Mouse (Mus musculus) CH12.LX (cell line): Measurements from ENCODE around the gene Zfp62. TPM values are rescaled to one million over a fixed set of nuclear protein-coding genes. Genes with fewer than 3 reads are reported as not detected.
A peak's percentile ranks its signal among the peaks of the same experiment; 100 is the strongest.

Experiments used
- DNase-seq: peaks from one replicate; pipeline ENCODE4 v3.0.0-alpha.2; 2013; ENCODE audit errors: extremely low read depth
- H3K27ac ChIP-seq: 2 replicates; pipeline ENCODE4 v1.5.1; 2012; ENCODE audit warnings: low read depth, mild to moderate bottlenecking, control low read depth, moderate library complexity; ENCODE audit not compliant: insufficient read depth
- H3K27me3 ChIP-seq: replicated peaks from 2 replicates; pipeline ENCODE3; 2012; ENCODE audit warnings: inconsistent platforms
- H3K36me3 ChIP-seq, 2 experiments: replicated peaks in 1 of 2; 2 replicates each; pipeline versions ENCODE3 to v1.6.1; 2012; ENCODE audit warnings: inconsistent platforms in 1 of 2, low read length in 1 of 2, mild to moderate bottlenecking in 1 of 2, mixed read lengths in 1 of 2, moderate library complexity in 1 of 2; ENCODE audit not compliant: control insufficient read depth in 1 of 2, insufficient read depth in 1 of 2
- H3K4me1 ChIP-seq, 2 experiments: 2 replicates each; pipeline ENCODE4 v1.6.1; 2012; ENCODE audit warnings: inconsistent platforms in 1 of 2, moderate library complexity in 1 of 2; ENCODE audit not compliant: insufficient read depth in 2 of 2, control insufficient read depth in 1 of 2
- H3K4me2 ChIP-seq: 2 replicates; pipeline ENCODE4 v1.6.1; 2012; ENCODE audit warnings: low read depth, mild to moderate bottlenecking, control low read depth; ENCODE audit not compliant: poor library complexity, insufficient read depth, severe bottlenecking
- H3K4me3 ChIP-seq, 3 experiments: fragments of 150-350 bp in 1 of 3; sonication (generic) in 1 of 3; replicated peaks in 1 of 3; 2 replicates each; pipeline versions ENCODE3 to v1.5.1; 2011 to 2012; ENCODE audit warnings: low read depth in 2 of 3, low read length in 2 of 3, mild to moderate bottlenecking in 2 of 3, moderate library complexity in 2 of 3, control low read depth in 1 of 3, improper control_type of control experiment in 1 of 3, inconsistent platforms in 1 of 3, mixed read lengths in 1 of 3; ENCODE audit not compliant: poor library complexity in 1 of 3
- H3K79me2 ChIP-seq: replicated peaks from 2 replicates; pipeline ENCODE4 v1.6.1; 2012; ENCODE audit warnings: mild to moderate bottlenecking, moderate library complexity; ENCODE audit not compliant: control insufficient read depth, poor library complexity, insufficient read depth, severe bottlenecking; ENCODE audit errors: extremely low read depth
- H3K9ac ChIP-seq: 2 replicates; pipeline ENCODE4 v1.6.1; 2012; ENCODE audit warnings: low read depth, mild to moderate bottlenecking, control low read depth, moderate library complexity; ENCODE audit not compliant: insufficient read depth
- H3K9me3 ChIP-seq: replicated peaks from 2 replicates; pipeline ENCODE3; 2012; ENCODE audit warnings: low read length, inconsistent platforms, mixed read lengths
- BHLHE40 ChIP-seq: IDR thresholded peaks from 2 replicates; pipeline ENCODE4 v1.6.1; 2011; ENCODE audit warnings: mild to moderate bottlenecking, low read depth, low read length, improper control_type of control experiment
- CHD1 ChIP-seq: IDR thresholded peaks from 2 replicates; pipeline ENCODE4 v1.6.1; 2012; ENCODE audit warnings: low read depth, low read length, improper control_type of control experiment, inconsistent platforms
- CHD2 ChIP-seq: IDR thresholded peaks from 2 replicates; pipeline ENCODE4 v1.6.1; 2011; ENCODE audit warnings: low read length, improper control_type of control experiment
- ELF1 ChIP-seq: IDR thresholded peaks from 2 replicates; pipeline ENCODE4 v1.6.1; 2014; ENCODE audit warnings: low read depth, mild to moderate bottlenecking, inconsistent platforms, low read length, improper control_type of control experiment
- EP300 ChIP-seq: IDR thresholded peaks from 2 replicates; pipeline ENCODE4 v1.6.1; 2011; ENCODE audit warnings: low read length, improper control_type of control experiment
- ETS1 ChIP-seq: conservative IDR thresholded peaks from 2 replicates; pipeline ENCODE4 v1.6.1; 2012; ENCODE audit warnings: low read depth, mild to moderate bottlenecking, inconsistent platforms, low read length, improper control_type of control experiment, moderate library complexity
- GABPA ChIP-seq: IDR thresholded peaks from 2 replicates; pipeline ENCODE4 v1.6.1; 2012; ENCODE audit warnings: low read depth, low read length, improper control_type of control experiment, inconsistent platforms; ENCODE audit not compliant: insufficient replicate concordance
- HCFC1 ChIP-seq: IDR thresholded peaks from 2 replicates; pipeline ENCODE4 v1.6.1; 2012; ENCODE audit warnings: low read depth, mild to moderate bottlenecking, inconsistent platforms, low read length, improper control_type of control experiment
- IRF4 ChIP-seq: IDR thresholded peaks from 2 replicates; pipeline ENCODE4 v1.6.1; 2014; ENCODE audit warnings: low read depth, mild to moderate bottlenecking, inconsistent platforms, low read length, improper control_type of control experiment
- JUN ChIP-seq: IDR thresholded peaks from 2 replicates; pipeline ENCODE4 v1.6.1; 2011; ENCODE audit warnings: low read depth, mild to moderate bottlenecking, low read length, improper control_type of control experiment, moderate library complexity; ENCODE audit not compliant: insufficient read depth
- JUND ChIP-seq: conservative IDR thresholded peaks from 2 replicates; pipeline ENCODE4 v1.6.1; 2011; ENCODE audit warnings: low read depth, low read length, improper control_type of control experiment
- KAT2A ChIP-seq: IDR thresholded peaks from 2 replicates; pipeline ENCODE4 v1.6.1; 2012; ENCODE audit warnings: low read length, improper control_type of control experiment, inconsistent platforms; ENCODE audit not compliant: insufficient replicate concordance
- MAFK ChIP-seq: IDR thresholded peaks from 2 replicates; pipeline ENCODE4 v1.6.1; 2011; ENCODE audit warnings: low read length, improper control_type of control experiment; ENCODE audit not compliant: insufficient replicate concordance
- MAX ChIP-seq: IDR thresholded peaks from 2 replicates; pipeline ENCODE4 v1.6.1; 2011; ENCODE audit warnings: low read length, improper control_type of control experiment
- MAZ ChIP-seq: IDR thresholded peaks from 2 replicates; pipeline ENCODE4 v1.6.1; 2012; ENCODE audit warnings: low read depth, mild to moderate bottlenecking, inconsistent platforms, low read length, improper control_type of control experiment, moderate library complexity
- MEF2A ChIP-seq: IDR thresholded peaks from 2 replicates; pipeline ENCODE4 v1.6.1; 2014; ENCODE audit warnings: low read depth, mild to moderate bottlenecking, inconsistent platforms, low read length, improper control_type of control experiment, borderline replicate concordance
- MXI1 ChIP-seq: IDR thresholded peaks from 2 replicates; pipeline ENCODE4 v1.6.1; 2011; ENCODE audit warnings: mild to moderate bottlenecking, low read depth, low read length, improper control_type of control experiment
- MYC ChIP-seq: IDR thresholded peaks from 2 replicates; pipeline ENCODE4 v1.6.1; 2011; ENCODE audit warnings: low read depth, mild to moderate bottlenecking, improper control_type of control experiment, low read length
- NELFE ChIP-seq: IDR thresholded peaks from 2 replicates; pipeline ENCODE4 v1.6.1; 2011; ENCODE audit warnings: low read depth, low read length, improper control_type of control experiment
- NRF1 ChIP-seq: IDR thresholded peaks from 2 replicates; pipeline ENCODE4 v1.6.1; 2014; ENCODE audit warnings: low read depth, mild to moderate bottlenecking, inconsistent platforms, low read length, improper control_type of control experiment, moderate library complexity
- PAX5 ChIP-seq: IDR thresholded peaks from 2 replicates; pipeline ENCODE4 v1.6.1; 2012; ENCODE audit warnings: low read length, inconsistent platforms, mixed read lengths
- POLR2A ChIP-seq: IDR thresholded peaks from 2 replicates; pipeline ENCODE4 v1.6.1; 2011; ENCODE audit warnings: low read depth, mild to moderate bottlenecking, improper control_type of control experiment, low read length
- POLR2AphosphoS2 ChIP-seq: IDR thresholded peaks from 2 replicates; pipeline ENCODE4 v1.6.1; 2011; ENCODE audit warnings: low read depth, low read length, improper control_type of control experiment
- RAD21 ChIP-seq: IDR thresholded peaks from 2 replicates; pipeline ENCODE4 v1.6.1; 2011; ENCODE audit warnings: low read depth, mild to moderate bottlenecking, low read length, improper control_type of control experiment, moderate library complexity
- RCOR1 ChIP-seq: conservative IDR thresholded peaks from 2 replicates; pipeline ENCODE4 v1.6.1; 2012; ENCODE audit warnings: low read depth, mild to moderate bottlenecking, inconsistent platforms, low read length, improper control_type of control experiment
- SIN3A ChIP-seq: IDR thresholded peaks from 2 replicates; pipeline ENCODE4 v1.6.1; 2012; ENCODE audit warnings: low read length, improper control_type of control experiment, inconsistent platforms
- SMC3 ChIP-seq: IDR thresholded peaks from 2 replicates; pipeline ENCODE4 v1.6.1; 2011; ENCODE audit warnings: low read depth, low read length, improper control_type of control experiment
- TBP ChIP-seq: conservative IDR thresholded peaks from 2 replicates; pipeline ENCODE4 v1.6.1; 2011; ENCODE audit warnings: low read depth, low read length, improper control_type of control experiment
- TCF12 ChIP-seq: IDR thresholded peaks from 2 replicates; pipeline ENCODE4 v1.6.1; 2014; ENCODE audit warnings: low read depth, mild to moderate bottlenecking, inconsistent platforms, low read length, improper control_type of control experiment
- USF1 ChIP-seq: IDR thresholded peaks from 2 replicates; pipeline ENCODE4 v1.6.1; 2014; ENCODE audit warnings: low read depth, mild to moderate bottlenecking, inconsistent platforms, low read length, improper control_type of control experiment
- USF2 ChIP-seq: conservative IDR thresholded peaks from 2 replicates; pipeline ENCODE4 v1.6.1; 2011; ENCODE audit warnings: low read depth, low read length, improper control_type of control experiment
- ZMIZ1 ChIP-seq: IDR thresholded peaks from 2 replicates; pipeline ENCODE4 v1.6.1; 2012; ENCODE audit warnings: low read depth, mild to moderate bottlenecking, inconsistent platforms, low read length, improper control_type of control experiment
- ZNF384 ChIP-seq: IDR thresholded peaks from 2 replicates; pipeline ENCODE4 v1.6.1; 2012; ENCODE audit warnings: low read depth, low read length, improper control_type of control experiment, inconsistent platforms
- dilution Hi-C: fragments of 300-500 bp; cut with MboI; formaldehyde crosslinking; loops from 2 replicates; pipeline ENCODE4 v1.14.3; 2020; ENCODE audit warnings: low sequenced_read_pairs; ENCODE audit not compliant: extremely low pct_unique_long_range_greater_than_20kb, extremely low pct_ligation_motif_present
- in situ Hi-C: fragments of 300-500 bp; cut with MboI; formaldehyde crosslinking; loops from 3 replicates; pipeline ENCODE4 v1.14.3; 2019; ENCODE audit warnings: low sequenced_read_pairs, low pct_ligation_motif_present, low pct_unique_long_range_greater_than_20kb, mixed read lengths
- polyA plus RNA-seq: library from polyadenylated mRNA; unstranded; fragments of >175 nt; gene quantifications from 2 replicates; pipeline ENCODE4 v1.2.1, GENCODE M21; 2012; ENCODE audit warnings: low read depth; ENCODE audit not compliant: insufficient read length
- total RNA-seq, 2 experiments: library from RNA; depleted of rRNA; stranded (reverse); fragments of 300-350 nt in 1 of 2; fragments of >200 nt in 1 of 2; gene quantifications; 2 replicates each; pipeline ENCODE4 v1.2.3; 2012 to 2014

The Zfp62 gene
- total and polyA plus RNA-seq, 3 experiments: 22.6 to 38.7 (median 25.3) TPM

DNA sequence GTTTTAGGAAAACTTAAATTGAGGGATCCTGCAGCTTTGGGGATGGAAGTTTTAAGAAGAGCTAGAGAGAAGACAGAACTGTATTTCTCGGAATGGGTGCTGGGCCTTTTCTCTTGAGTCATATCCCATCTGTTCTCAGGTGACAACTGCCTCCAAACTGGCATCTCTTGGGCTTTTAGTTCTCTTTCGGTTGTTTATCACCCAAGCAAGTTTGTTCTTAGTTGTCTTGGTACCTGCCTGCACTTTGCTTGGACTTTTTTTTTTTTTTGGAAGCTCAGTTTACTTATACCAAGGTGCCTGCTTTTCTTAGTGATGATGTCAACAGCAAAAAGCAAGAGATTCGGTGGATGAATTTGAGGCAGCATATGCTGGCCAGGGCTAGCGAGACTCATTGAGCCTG, 43.4 kb downstream of the Zfp62 start:
- in situ Hi-C loops (no loop called here), dilution Hi-C loops (no loop called here)
- H3K4me3 ChIP-seq: peak overlapping the region; percentile 47 to 72 (median 56)

DNA sequence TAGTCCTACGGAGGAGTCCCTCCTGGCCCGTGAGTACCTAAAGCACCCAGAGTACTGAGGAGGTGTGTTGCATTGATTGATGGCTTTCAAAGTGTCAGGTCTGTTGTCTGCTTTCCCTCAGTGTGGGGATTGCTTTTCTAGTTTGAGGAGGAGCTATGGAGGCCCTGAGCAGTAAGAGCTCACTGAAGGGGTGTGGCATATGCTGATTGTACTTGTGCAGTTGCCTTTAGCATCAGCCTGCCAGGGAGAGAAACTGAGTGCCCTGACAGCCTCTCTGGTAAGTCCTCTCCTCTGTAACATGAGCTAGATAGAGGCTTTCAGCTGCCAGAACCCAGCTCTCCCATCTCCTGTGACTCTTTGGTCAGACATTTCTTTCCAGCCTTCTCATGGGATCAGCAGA, 44.2 kb downstream of the Zfp62 start:
- peak overlapping the region; percentile 46 for H3K9ac ChIP-seq
- H3K4me2 ChIP-seq: peak overlapping the region; percentile 55
- no peaks in the 10 kb centered on the region for H3K27me3 ChIP-seq
- peak; percentile 87 for DNase-seq
- peak overlapping the region; percentile 77 for H3K27ac ChIP-seq
- H3K36me3 ChIP-seq: peaks cover 0 to 8% of the 10 kb centered on the region in 2 experiments
- H3K79me2 ChIP-seq: peaks cover 53% of the 10 kb centered on the region
- dilution Hi-C loops (no loop called here), in situ Hi-C loops (no loop called here)
- peak overlapping the region; percentile 47 to 72 (median 56) for H3K4me3 ChIP-seq
- H3K9me3 ChIP-seq: no peaks in the 10 kb centered on the region
- peaks cover 10 to 59% of the 10 kb centered on the region in 2 experiments for H3K4me1 ChIP-seq
- TF ChIP-seq HCFC1 (peak; percentile 44), MAFK (0 out of 2 replicates have a peak, but pooled peaks have one; percentile 41), MAX (peak; percentile 72), MEF2A (peak; percentile 76; the same call in 1 of the 2 replicates), USF2 (no peak), RCOR1 (no peak), SIN3A (peak; percentile 95), USF1 (no peak), NRF1 (no peak), NELFE (peak; percentile 68), EP300 (peak; percentile 41; the same call in 1 of the 2 replicates), SMC3 (no peak), ZMIZ1 (peak; percentile 89), CHD1 (peak; percentile 94), MAZ (peak; percentile 42; the same call in 1 of the 2 replicates), POLR2A (peak; percentile 76), GABPA (no peak), JUN (no peak), MXI1 (peak; percentile 88), POLR2AphosphoS2 (no peak), BHLHE40 (peak; percentile 47; the same call in 1 of the 2 replicates), ELF1 (0 out of 2 replicates have a peak, but pooled peaks have one; percentile 37), IRF4 (peak; percentile 72), PAX5 (no peak), TCF12 (peak; percentile 85), CHD2 (peak; percentile 35; the same call in 1 of the 2 replicates), ETS1 (peak; percentile 27; the same call in 1 of the 2 replicates), TBP (peak; percentile 95), RAD21 (no peak; the same call in 1 of the 2 replicates), MYC (peak; percentile 63; the same call in 1 of the 2 replicates), JUND (no peak)

More for the DNA sequence above, 43.4 kb downstream of the Zfp62 start:
- Histone ChIP-seq H3K36me3 (peaks cover 0 to under 1% of the 10 kb centered on the region in 2 experiments), H3K4me1 (peaks cover 7 to 59% of the 10 kb centered on the region in 2 experiments), H3K4me2 (peak overlapping the region; percentile 55), H3K79me2 (peaks cover 45% of the 10 kb centered on the region), H3K27ac (peak overlapping the region; percentile 77), H3K27me3 (no peaks in the 10 kb centered on the region), H3K9me3 (no peaks in the 10 kb centered on the region), H3K9ac (peak overlapping the region; percentile 41)
- no peak for DNase-seq
- TF ChIP-seq KAT2A: no peak
- 0 out of 2 replicates have a peak, but pooled peaks have one; percentile 16 for TF ChIP-seq BHLHE40
- TF ChIP-seq ZNF384: peak; percentile 58
- TF ChIP-seq CHD2: no peak
- no peak for TF ChIP-seq RCOR1
